Mouse (Mus musculus): ENCODE data around the gene Col4a1. TPM values are rescaled to one million over a fixed set of nuclear protein-coding genes. Genes with fewer than 3 reads are reported as not detected.

The Col4a1 gene
- polyA plus RNA-seq, 1 experiment from 2014 or later = 213 TPM

- H3K9me3 ChIP-seq (replicated peaks; ENCODE audit: control insufficient read depth, low read length) = no peaks in the 10 kb centered on the region
- no peaks in the 10 kb centered on the region for H3K27me3 ChIP-seq (ENCODE audit: control insufficient read depth, insufficient read depth, low read length)
- ATAC-seq (replicated peaks; ENCODE audit: extremely low read depth, insufficient read depth, low FRiP score) = no peak
- H3K4me3 ChIP-seq (ENCODE audit: low read length) = no peak overlapping the region
- no peaks in the 10 kb centered on the region for H3K36me3 ChIP-seq (ENCODE audit: control insufficient read depth, insufficient read depth)
- H3K4me2 ChIP-seq (ENCODE audit: low read depth, low read length) = no peak overlapping the region
- H3K4me1 ChIP-seq (ENCODE audit: control insufficient read depth, insufficient read depth, low read length) = peaks cover 36% of the 10 kb centered on the region
- 69% methylated on average over 3 of the region's 3 CpGs for WGBS
- no peak overlapping the region for H3K27ac ChIP-seq (ENCODE audit: low read length)
- no peak overlapping the region for H3K9ac ChIP-seq (ENCODE audit: low read length)
These were observed 132.8 kb downstream of the Col4a1 start for GRCm38 (mm10) chr8:11179869-11180268.

- no peak for ATAC-seq (replicated peaks; ENCODE audit: extremely low read depth, insufficient read depth, low FRiP score)
These were observed 136.2 kb downstream of the Col4a1 start for GRCm38 (mm10) chr8:11176393-11176792.

GRCm38 (mm10) chr8:11173284-11174191 lies 139.1 kb downstream of the Col4a1 start:
- H3K27me3 ChIP-seq (ENCODE audit: control insufficient read depth, insufficient read depth, low read length) = no peaks in the 10 kb centered on the region
- ATAC-seq (replicated peaks; ENCODE audit: extremely low read depth, insufficient read depth, low FRiP score) = peak; percentile 68

More at GRCm38 (mm10) chr8:11176393-11176792, 136.2 kb downstream of the Col4a1 start:
- H3K4me2 ChIP-seq (ENCODE audit: low read depth, low read length) = no peak overlapping the region
- WGBS = 80% methylated on average over 7 of the region's 7 CpGs
- H3K9me3 ChIP-seq (replicated peaks; ENCODE audit: control insufficient read depth, low read length) = no peaks in the 10 kb centered on the region
- H3K4me3 ChIP-seq (ENCODE audit: low read length) = no peak overlapping the region
- no peaks in the 10 kb centered on the region for H3K27me3 ChIP-seq (ENCODE audit: control insufficient read depth, insufficient read depth, low read length)
- H3K36me3 ChIP-seq (ENCODE audit: control insufficient read depth, insufficient read depth) = no peaks in the 10 kb centered on the region
- peaks cover 30% of the 10 kb centered on the region for H3K4me1 ChIP-seq (ENCODE audit: control insufficient read depth, insufficient read depth, low read length)
- H3K9ac ChIP-seq (ENCODE audit: low read length) = no peak overlapping the region
- no peak overlapping the region for H3K27ac ChIP-seq (ENCODE audit: low read length)

DNA sequence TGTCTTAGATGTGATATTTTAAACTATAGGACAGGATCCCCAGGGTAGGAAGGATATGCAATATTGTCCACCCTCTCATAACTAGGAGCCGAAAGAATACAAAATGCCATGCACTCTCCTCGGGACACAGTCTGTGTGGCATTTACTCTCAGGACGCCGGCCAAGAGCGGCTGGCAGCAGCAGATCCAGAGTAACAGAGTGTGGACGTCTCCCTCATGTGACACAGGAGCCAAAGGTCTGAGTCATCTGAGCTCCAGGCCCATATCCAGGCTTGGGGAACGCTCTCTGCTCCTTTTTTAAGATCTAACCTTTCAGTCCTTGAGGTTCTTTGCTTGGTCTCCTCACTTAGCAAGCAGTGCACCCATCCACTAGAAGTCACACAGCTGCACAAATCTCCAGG lies 141.1 kb downstream of the Col4a1 start:
- Histone ChIP-seq H3K4me1 (ENCODE audit: control insufficient read depth, insufficient read depth, low read length) (peaks cover 28% of the 10 kb centered on the region), H3K9ac (ENCODE audit: low read length) (no peak overlapping the region; the same call in 1 of the 2 replicates), H3K4me2 (ENCODE audit: low read depth, low read length) (no peak overlapping the region), H3K4me3 (ENCODE audit: low read length) (no peak overlapping the region), H3K36me3 (ENCODE audit: control insufficient read depth, insufficient read depth) (no peaks in the 10 kb centered on the region), H3K27ac (ENCODE audit: low read length) (peak overlapping the region; percentile 88), H3K9me3 (replicated peaks; ENCODE audit: control insufficient read depth, low read length) (no peaks in the 10 kb centered on the region), H3K27me3 (ENCODE audit: control insufficient read depth, insufficient read depth, low read length) (no peaks in the 10 kb centered on the region)
- peak; percentile 85 for ATAC-seq (replicated peaks; ENCODE audit: extremely low read depth, insufficient read depth, low FRiP score)
- 58% methylated on average over 7 of the region's 7 CpGs for WGBS

More at GRCm38 (mm10) chr8:11173284-11174191, 139.1 kb downstream of the Col4a1 start:
- Histone ChIP-seq H3K9me3 (replicated peaks; ENCODE audit: control insufficient read depth, low read length) (no peaks in the 10 kb centered on the region), H3K4me1 (ENCODE audit: control insufficient read depth, insufficient read depth, low read length) (peaks cover 32% of the 10 kb centered on the region), H3K9ac (ENCODE audit: low read length) (0 out of 2 replicates have a peak overlapping the region, but pooled peaks have one; percentile 18), H3K4me3 (ENCODE audit: low read length) (no peak overlapping the region), H3K4me2 (ENCODE audit: low read depth, low read length) (no peak overlapping the region), H3K36me3 (ENCODE audit: control insufficient read depth, insufficient read depth) (no peaks in the 10 kb centered on the region), H3K27ac (ENCODE audit: low read length) (peak overlapping the region; percentile 66)
- WGBS = 51% methylated on average over 17 of the region's 17 CpGs

DNA sequence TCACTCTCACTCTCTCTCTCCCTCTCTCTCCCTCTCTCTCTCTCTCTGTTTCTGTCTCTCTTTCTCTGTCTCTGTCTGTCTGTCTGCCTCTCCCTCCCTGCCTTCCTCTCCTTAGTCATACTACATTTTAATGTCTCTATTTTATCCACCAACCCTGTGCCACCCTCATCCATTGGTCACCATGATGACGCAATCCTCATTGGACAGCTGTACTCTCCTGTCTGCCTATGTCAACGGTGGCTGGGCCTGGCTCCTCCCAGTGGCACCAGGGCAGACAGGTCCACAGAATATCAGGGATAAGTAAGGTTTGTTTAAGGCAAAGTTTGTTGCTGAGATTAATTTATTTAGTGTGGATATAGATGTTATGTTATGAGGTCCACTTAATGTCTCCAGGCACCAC lies 143.2 kb downstream of the Col4a1 start:
- Histone ChIP-seq H3K36me3 (ENCODE audit: control insufficient read depth, insufficient read depth) (no peaks in the 10 kb centered on the region), H3K9ac (ENCODE audit: low read length) (no peak overlapping the region), H3K27ac (ENCODE audit: low read length) (no peak overlapping the region), H3K27me3 (ENCODE audit: control insufficient read depth, insufficient read depth, low read length) (no peaks in the 10 kb centered on the region), H3K4me3 (ENCODE audit: low read length) (no peak overlapping the region), H3K4me1 (ENCODE audit: control insufficient read depth, insufficient read depth, low read length) (peaks cover 25% of the 10 kb centered on the region), H3K4me2 (ENCODE audit: low read depth, low read length) (no peak overlapping the region), H3K9me3 (replicated peaks; ENCODE audit: control insufficient read depth, low read length) (no peaks in the 10 kb centered on the region)
- 73% methylated on average over 2 of the region's 2 CpGs for WGBS
- ATAC-seq (replicated peaks; ENCODE audit: extremely low read depth, insufficient read depth, low FRiP score) = no peak

GRCm38 (mm10) chr8:11168780-11169179 lies 143.8 kb downstream of the Col4a1 start:
- no peaks in the 10 kb centered on the region for H3K27me3 ChIP-seq (ENCODE audit: control insufficient read depth, insufficient read depth, low read length)
- no peak overlapping the region for H3K4me2 ChIP-seq (ENCODE audit: low read depth, low read length)
- no peaks in the 10 kb centered on the region for H3K36me3 ChIP-seq (ENCODE audit: control insufficient read depth, insufficient read depth)
- H3K9ac ChIP-seq (ENCODE audit: low read length) = no peak overlapping the region
- H3K27ac ChIP-seq (ENCODE audit: low read length) = no peak overlapping the region
- 94% methylated on average over 3 of the region's 3 CpGs for WGBS
- no peaks in the 10 kb centered on the region for H3K9me3 ChIP-seq (replicated peaks; ENCODE audit: control insufficient read depth, low read length)
- no peak overlapping the region for H3K4me3 ChIP-seq (ENCODE audit: low read length)
- peaks cover 24% of the 10 kb centered on the region for H3K4me1 ChIP-seq (ENCODE audit: control insufficient read depth, insufficient read depth, low read length)
- ATAC-seq (replicated peaks; ENCODE audit: extremely low read depth, insufficient read depth, low FRiP score) = no peak

GRCm38 (mm10) chr8:11167955-11168354 lies 144.7 kb downstream of the Col4a1 start:
- 56% methylated on average over 9 of the region's 9 CpGs for WGBS
- no peak overlapping the region for H3K4me2 ChIP-seq (ENCODE audit: low read depth, low read length)
- no peak overlapping the region for H3K27ac ChIP-seq (ENCODE audit: low read length)
- no peak overlapping the region for H3K4me3 ChIP-seq (ENCODE audit: low read length)
- no peak overlapping the region for H3K9ac ChIP-seq (ENCODE audit: low read length)
- H3K36me3 ChIP-seq (ENCODE audit: control insufficient read depth, insufficient read depth) = no peaks in the 10 kb centered on the region
- no peak for ATAC-seq (replicated peaks; ENCODE audit: extremely low read depth, insufficient read depth, low FRiP score)
- peaks cover 16% of the 10 kb centered on the region for H3K4me1 ChIP-seq (ENCODE audit: control insufficient read depth, insufficient read depth, low read length)
- H3K9me3 ChIP-seq (replicated peaks; ENCODE audit: control insufficient read depth, low read length) = no peaks in the 10 kb centered on the region
- no peaks in the 10 kb centered on the region for H3K27me3 ChIP-seq (ENCODE audit: control insufficient read depth, insufficient read depth, low read length)

GRCm38 (mm10) chr8:11165592-11165991 lies 147.0 kb downstream of the Col4a1 start:
- H3K27ac ChIP-seq (ENCODE audit: low read length) = no peak overlapping the region
- no peaks in the 10 kb centered on the region for H3K9me3 ChIP-seq (replicated peaks; ENCODE audit: control insufficient read depth, low read length)
- H3K36me3 ChIP-seq (ENCODE audit: control insufficient read depth, insufficient read depth) = no peaks in the 10 kb centered on the region
- 32% methylated on average over 4 of the region's 4 CpGs for WGBS
- no peaks in the 10 kb centered on the region for H3K27me3 ChIP-seq (ENCODE audit: control insufficient read depth, insufficient read depth, low read length)
- no peak overlapping the region for H3K4me2 ChIP-seq (ENCODE audit: low read depth, low read length)
- ATAC-seq (replicated peaks; ENCODE audit: extremely low read depth, insufficient read depth, low FRiP score) = no peak
- 0 out of 2 replicates have a peak, but pooled peaks cover under 1% of the 10 kb centered on the region for H3K4me1 ChIP-seq (ENCODE audit: control insufficient read depth, insufficient read depth, low read length)
- H3K4me3 ChIP-seq (ENCODE audit: low read length) = no peak overlapping the region
- H3K9ac ChIP-seq (ENCODE audit: low read length) = no peak overlapping the region

- 94% methylated on average over 2 of the region's 2 CpGs for WGBS
- H3K27me3 ChIP-seq (ENCODE audit: control insufficient read depth, insufficient read depth, low read length) = no peaks in the 10 kb centered on the region
These were observed 156.3 kb downstream of the Col4a1 start for GRCm38 (mm10) chr8:11156319-11156692.

More at GRCm38 (mm10) chr8:11156319-11156692, 156.3 kb downstream of the Col4a1 start:
- ATAC-seq (replicated peaks; ENCODE audit: extremely low read depth, insufficient read depth, low FRiP score) = no peak
- 0 out of 2 replicates have a peak, but pooled peaks cover 4% of the 10 kb centered on the region for H3K9me3 ChIP-seq (replicated peaks; ENCODE audit: control insufficient read depth, low read length)
- H3K27ac ChIP-seq (ENCODE audit: low read length) = no peak overlapping the region
- H3K4me3 ChIP-seq (ENCODE audit: low read length) = no peak overlapping the region
- no peaks in the 10 kb centered on the region for H3K36me3 ChIP-seq (ENCODE audit: control insufficient read depth, insufficient read depth)
- H3K9ac ChIP-seq (ENCODE audit: low read length) = no peak overlapping the region
- H3K4me1 ChIP-seq (ENCODE audit: control insufficient read depth, insufficient read depth, low read length) = no peaks in the 10 kb centered on the region
- no peak overlapping the region for H3K4me2 ChIP-seq (ENCODE audit: low read depth, low read length)
